Comparison of ENCODE assay signal across 22 mouse cellular contexts in the genomic region with DNA sequence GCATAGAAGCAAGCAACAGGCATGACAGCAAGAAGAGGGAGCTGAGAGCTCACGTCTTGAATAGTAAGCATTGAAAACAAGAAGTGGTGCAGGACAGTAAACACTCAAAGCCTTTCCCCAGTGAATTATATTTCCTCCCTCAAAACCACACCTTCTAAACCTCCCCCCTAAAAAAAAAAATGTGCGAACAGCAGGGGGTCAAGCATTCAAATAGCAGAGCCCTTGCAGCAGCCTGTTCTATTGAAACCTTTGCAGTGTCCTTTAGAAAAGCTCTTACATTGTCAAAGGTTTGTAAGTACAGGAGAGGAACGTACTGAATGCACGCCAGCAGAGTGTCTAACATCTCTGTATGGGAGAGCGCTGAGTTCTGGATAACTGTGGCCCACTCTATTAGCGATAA.
A peak's percentile ranks its signal among the peaks of the same experiment; 100 is the strongest.
DNase-seq lines count a peak whose midpoint lies in the region; ATAC-seq and TF ChIP-seq lines count a peak whose summit lies in the region.
"Had no signal": no experiment of that assay in that cellular context is flagged by ENCODE, and none has a peak within 500 bp of the region (broad histone marks: within the 10 kb centered on the region; RNA-seq: fewer than 3 reads in every experiment).

No protein-coding gene starts in this region.

- H3K9ac ChIP-seq in midbrain, embryonic 14.5 days (replicated peaks; ENCODE audit: low read length) = no peak overlapping the region
- H3K9ac ChIP-seq in midbrain, embryonic 16.5 days (ENCODE audit: low read depth, low read length) = no peak overlapping the region
- no peak overlapping the region for H3K9ac ChIP-seq in hindbrain, embryonic 13.5 days
- H3K9ac ChIP-seq: embryonic facial prominence, embryonic 12.5 days; forebrain, embryonic 12.5 days; heart, embryonic 13.5 days had no signal

- ATAC-seq in midbrain, embryonic 14.5 days (ENCODE audit: low FRiP score, low TSS enrichment) = no peak
- ATAC-seq in midbrain, embryonic 16.5 days = no peak
- no peak for ATAC-seq in hindbrain, embryonic 13.5 days (ENCODE audit: low FRiP score)
- ATAC-seq: activated CD4-positive, CD25-positive, alpha-beta regulatory T cell, adult 4 months; hindbrain, embryonic 16.5 days; inflammation-experienced regulatory T-cells, adult 6 months; intestine, postnatal 0 days had no signal

- H3K4me3 ChIP-seq in midbrain, embryonic 14.5 days (replicated peaks; ENCODE audit: low read depth, low read length) = no peak overlapping the region
- H3K4me3 ChIP-seq in midbrain, embryonic 16.5 days (ENCODE audit: low read depth, low read length) = no peak overlapping the region
- H3K4me3 ChIP-seq in hindbrain, embryonic 13.5 days = no peak overlapping the region
- H3K4me3 ChIP-seq: embryonic facial prominence, embryonic 12.5 days; forebrain, embryonic 12.5 days; heart, embryonic 13.5 days had no signal

- H3K4me1 ChIP-seq in midbrain, embryonic 14.5 days (ENCODE audit: control insufficient read depth, insufficient read depth, low read length) = peaks cover 13% of the 10 kb centered on the region
- peaks cover 4% of the 10 kb centered on the region; the same call in 1 of the 2 replicates for H3K4me1 ChIP-seq in midbrain, embryonic 16.5 days (ENCODE audit: control insufficient read depth, insufficient read depth, low read length)
- peaks cover 21% of the 10 kb centered on the region for H3K4me1 ChIP-seq in hindbrain, embryonic 13.5 days (replicated peaks)

- no peak overlapping the region for H3K27ac ChIP-seq in midbrain, embryonic 14.5 days (replicated peaks; ENCODE audit: low read depth, low read length)
- no peak overlapping the region for H3K27ac ChIP-seq in midbrain, embryonic 16.5 days (ENCODE audit: low read length)
- no peak overlapping the region for H3K27ac ChIP-seq in hindbrain, embryonic 13.5 days
- H3K27ac ChIP-seq: embryonic facial prominence, embryonic 12.5 days; forebrain, embryonic 12.5 days; heart, embryonic 13.5 days had no signal

- H3K27me3 ChIP-seq in midbrain, embryonic 14.5 days (ENCODE audit: control insufficient read depth, insufficient read depth, low read length) = no peaks in the 10 kb centered on the region
- no peaks in the 10 kb centered on the region for H3K27me3 ChIP-seq in midbrain, embryonic 16.5 days (ENCODE audit: control insufficient read depth, insufficient read depth, low read depth, low read length)
- no peaks in the 10 kb centered on the region for H3K27me3 ChIP-seq in hindbrain, embryonic 13.5 days
- H3K27me3 ChIP-seq: embryonic facial prominence, embryonic 12.5 days; forebrain, embryonic 12.5 days had no signal

- no peak overlapping the region for H3K4me2 ChIP-seq in midbrain, embryonic 14.5 days (ENCODE audit: low read length)
- no peak overlapping the region for H3K4me2 ChIP-seq in midbrain, embryonic 16.5 days (ENCODE audit: low read length)
- H3K4me2 ChIP-seq in hindbrain, embryonic 13.5 days = no peak overlapping the region
- H3K4me2 ChIP-seq: embryonic facial prominence, embryonic 12.5 days; forebrain, embryonic 12.5 days; heart, embryonic 13.5 days had no signal

- 45% methylated on average over 6 of the region's 6 CpGs for WGBS in midbrain, embryonic 14.5 days
- WGBS in midbrain, embryonic 16.5 days = 45% methylated on average over 6 of the region's 6 CpGs
- 41% methylated on average over 6 of the region's 6 CpGs for WGBS in hindbrain, embryonic 13.5 days

- no peaks in the 10 kb centered on the region for H3K36me3 ChIP-seq in midbrain, embryonic 14.5 days (ENCODE audit: control insufficient read depth, insufficient read depth, low read length)
- H3K36me3 ChIP-seq in midbrain, embryonic 16.5 days (ENCODE audit: control insufficient read depth, insufficient read depth, low read length) = no peaks in the 10 kb centered on the region
- H3K36me3 ChIP-seq in hindbrain, embryonic 13.5 days = no peaks in the 10 kb centered on the region
- H3K36me3 ChIP-seq: embryonic facial prominence, embryonic 12.5 days; forebrain, embryonic 12.5 days; G1E; heart, embryonic 13.5 days had no signal

- TF ChIP-seq POLR2A in brain, embryonic 14.5 days (IDR thresholded peaks at IDR 0.05; ENCODE audit: borderline replicate concordance, extremely low read depth, insufficient read depth, insufficient read length, poor library complexity, severe bottlenecking) = no peak

- TF ChIP-seq CTCF in brain, embryonic 14.5 days (IDR thresholded peaks at IDR 0.05; ENCODE audit: borderline replicate concordance, extremely low read depth, insufficient read depth, insufficient read length) = no peak

- peak; percentile 14 for DNase-seq in embryo, embryonic 9.5 days (ENCODE audit: extremely low spot score)
- DNase-seq in embryo, embryonic 10 days (ENCODE audit: low spot score) = no peak
- peak; percentile 17 for DNase-seq in midbrain, embryonic 14.5 days
- DNase-seq in brain, embryonic 14.5 days (ENCODE audit: low read depth) = peak; percentile 46
- DNase-seq in retina, embryonic 14.5 days (ENCODE audit: low spot score) = no peak
- DNase-seq: adrenal gland, postnatal 14 days; cerebellum, adult 18-20 months; cerebellum, adult 9-11 months; cerebellum, postnatal 36 days; gastrocnemius, postnatal 36 days; heart, adult 11 months; heart, postnatal 36 days had no signal

- H3K9me3 ChIP-seq in midbrain, embryonic 14.5 days (ENCODE audit: control insufficient read depth, low read length) = no peaks in the 10 kb centered on the region
- no peaks in the 10 kb centered on the region for H3K9me3 ChIP-seq in midbrain, embryonic 16.5 days (replicated peaks; ENCODE audit: control insufficient read depth, low read length, poor library complexity, severe bottlenecking)
- no peaks in the 10 kb centered on the region for H3K9me3 ChIP-seq in hindbrain, embryonic 13.5 days
- H3K9me3 ChIP-seq: embryonic facial prominence, embryonic 12.5 days; forebrain, embryonic 12.5 days; G1E; heart, embryonic 13.5 days had no signal

Comparison
In these comparisons a context has a peak if more than half of its experiments do, and no peak if none do; other contexts are left out.
1. DNase-seq: peak in embryo, embryonic 9.5 days (single experiment), midbrain, embryonic 14.5 days (single experiment) and brain, embryonic 14.5 days (single experiment); none in embryo, embryonic 10 days (single experiment) and retina, embryonic 14.5 days (single experiment).